Mouse (Mus musculus) brain, embryonic 14.5 days (tissue): ENCODE results near the gene Pcsk4.

Experiments
- CTCF ChIP-seq: fragments of 200-500 bp; IDR thresholded peaks from 2 replicates; pipeline ENCODE4 v1.5.1; 2012; ENCODE audit warnings: inconsistent platforms, mild to moderate bottlenecking, moderate library complexity, borderline replicate concordance; ENCODE audit not compliant: insufficient read depth, insufficient read length; ENCODE audit errors: extremely low read depth
- POLR2A ChIP-seq: fragments of 200-500 bp; IDR thresholded peaks from 2 replicates; pipeline ENCODE4 v1.6.1; 2012; ENCODE audit warnings: mild to moderate bottlenecking, inconsistent platforms, borderline replicate concordance; ENCODE audit not compliant: poor library complexity, insufficient read depth, insufficient read length, severe bottlenecking; ENCODE audit errors: extremely low read depth

DNA sequence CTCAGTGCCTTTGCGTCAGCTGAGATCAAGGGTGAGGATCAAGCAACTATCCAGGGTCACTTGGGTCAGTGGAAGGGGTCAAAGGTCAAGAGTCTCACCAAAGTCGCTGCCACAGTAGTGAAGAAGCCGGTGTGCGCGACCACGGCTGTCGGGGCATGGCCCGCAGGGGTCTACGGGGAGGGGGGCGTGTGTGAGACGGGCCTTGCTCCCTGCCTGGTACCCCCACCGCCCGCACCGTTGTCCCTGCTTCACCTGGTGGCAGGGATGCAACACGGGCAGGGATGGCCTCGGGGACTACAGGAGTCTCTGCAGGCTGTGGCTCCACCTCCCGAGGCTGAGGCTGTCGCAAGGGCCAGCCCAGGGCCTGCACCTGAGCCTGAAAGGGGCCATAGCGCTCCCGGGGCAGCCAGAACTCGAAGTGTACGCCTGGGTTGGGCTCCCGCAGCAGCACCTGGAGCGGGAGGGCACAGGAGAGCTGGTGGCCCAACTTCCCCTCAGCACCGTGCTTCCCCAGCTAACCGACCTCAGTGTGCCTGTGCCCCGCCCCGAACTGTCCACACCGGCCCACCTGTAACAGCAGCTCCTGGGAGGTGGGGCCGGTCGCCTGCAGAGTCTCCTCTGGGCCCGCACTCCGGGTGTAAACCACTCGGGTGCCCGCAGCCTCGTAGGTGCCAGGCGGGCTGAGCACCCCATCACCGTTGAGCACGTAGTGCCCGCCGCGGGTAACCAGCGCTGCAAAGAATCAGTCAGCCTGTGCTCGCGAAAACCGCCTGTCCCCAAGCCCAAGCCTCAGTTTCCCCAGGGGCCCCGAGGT lies 12.4 kb upstream of the Pcsk4 start:
- TF ChIP-seq CTCF: no peak
- TF ChIP-seq POLR2A: no peak
